Mouse (Mus musculus): ENCODE results near the gene Hsf4. TPM values are rescaled to one million over a fixed set of nuclear protein-coding genes. Genes with fewer than 3 reads are reported as not detected.
A peak's percentile ranks its signal among the peaks of the same experiment; 100 is the strongest.

Hsf4 gene
- polyA plus RNA-seq, 1 experiment from 2014 or later, result not detected

- ATAC-seq (ENCODE audit: insufficient read depth, low FRiP score, low TSS enrichment), result no peak
- whole genome bisulfite sequencing, result 70% methylated on average over 9 of the region's 9 CpGs
- H3K9ac ChIP-seq (ENCODE audit: low read length), result no peak overlapping the region
- peaks cover 11% of the 10 kb centered on the region for H3K27me3 ChIP-seq (ENCODE audit: control insufficient read depth, insufficient read depth, low read length)
- H3K4me2 ChIP-seq (ENCODE audit: low read depth), result no peak overlapping the region
- peaks cover 15% of the 10 kb centered on the region for H3K4me1 ChIP-seq (ENCODE audit: control insufficient read depth, insufficient read depth, low read length)
- no peak overlapping the region for H3K4me3 ChIP-seq (ENCODE audit: low read depth, low read length)
- H3K27ac ChIP-seq (ENCODE audit: low read depth, low read length), result no peak overlapping the region
- no peak for DNase-seq (ENCODE audit: low spot score)
- no peaks in the 10 kb centered on the region for H3K9me3 ChIP-seq (ENCODE audit: control insufficient read depth, low read length)
- no peaks in the 10 kb centered on the region for H3K36me3 ChIP-seq (ENCODE audit: control insufficient read depth, insufficient read depth, low read length)
Observed at GRCm38 (mm10) chr8:105294776-105295175, 25.2 kb downstream of the Hsf4 start.

- Histone ChIP-seq H3K36me3 (ENCODE audit: control insufficient read depth, insufficient read depth, low read length) (peaks cover 2% of the 10 kb centered on the region; the same call in 1 of the 2 replicates), H3K4me2 (ENCODE audit: low read depth) (no peak overlapping the region), H3K4me3 (ENCODE audit: low read depth, low read length) (no peak overlapping the region), H3K4me1 (ENCODE audit: control insufficient read depth, insufficient read depth, low read length) (peaks cover 12% of the 10 kb centered on the region), H3K9ac (ENCODE audit: low read length) (no peak overlapping the region), H3K27me3 (ENCODE audit: control insufficient read depth, insufficient read depth, low read length) (peaks cover 7% of the 10 kb centered on the region), H3K27ac (ENCODE audit: low read depth, low read length) (no peak overlapping the region), H3K9me3 (ENCODE audit: control insufficient read depth, low read length) (no peaks in the 10 kb centered on the region)
- no peak for DNase-seq (ENCODE audit: low spot score)
- ATAC-seq (ENCODE audit: insufficient read depth, low FRiP score, low TSS enrichment), result no peak
- 75% methylated on average over 11 of the region's 11 CpGs for WGBS
Observed at GRCm38 (mm10) chr8:105295256-105295655, 25.7 kb downstream of the Hsf4 start.

- WGBS, result 60% methylated on average over 11 of the region's 11 CpGs
- H3K9ac ChIP-seq (ENCODE audit: low read length), result no peak within 1 kb of the TSS
- peak within 1 kb of the TSS; percentile 97; the same call in 1 of the 2 replicates for H3K4me3 ChIP-seq (ENCODE audit: low read depth, low read length)
Observed at GRCm38 (mm10) chr8:105295895-105296573, 26.4 kb downstream of the Hsf4 start, which contains the start of gene Exoc3l. TSS of gene Exoc3l (minus strand) at chr8:105296101.

GRCm38 (mm10) chr8:105297511-105298192 is 28.1 kb downstream of the Hsf4 start, which contains the start of gene E2f4:
TSS of gene E2f4 (plus strand) at chr8:105297663.
- Histone ChIP-seq H3K4me3 (ENCODE audit: low read depth, low read length) (peak within 1 kb of the TSS; percentile 97), H3K9me3 (ENCODE audit: control insufficient read depth, low read length) (no peaks in the 10 kb centered on the region), H3K36me3 (ENCODE audit: control insufficient read depth, insufficient read depth, low read length) (peaks cover 9% of the 10 kb centered on the region), H3K9ac (ENCODE audit: low read length) (peak within 1 kb of the TSS; percentile 88), H3K27ac (ENCODE audit: low read depth, low read length) (0 out of 2 replicates have a peak within 1 kb of the TSS, but pooled peaks have one; percentile 21), H3K27me3 (ENCODE audit: control insufficient read depth, insufficient read depth, low read length) (no peaks in the 10 kb centered on the region), H3K4me2 (ENCODE audit: low read depth) (peak within 1 kb of the TSS; percentile 97), H3K4me1 (ENCODE audit: control insufficient read depth, insufficient read depth, low read length) (peaks cover 9% of the 10 kb centered on the region)
- peak; percentile 86 for ATAC-seq (ENCODE audit: insufficient read depth, low FRiP score, low TSS enrichment)
- peak; percentile 92 for DNase-seq (ENCODE audit: low spot score)
- under 1% methylated on average over 58 of the region's 58 CpGs for WGBS

More at GRCm38 (mm10) chr8:105295895-105296573, 26.4 kb downstream of the Hsf4 start, which contains the start of gene Exoc3l:
- ATAC-seq (ENCODE audit: insufficient read depth, low FRiP score, low TSS enrichment) (no peak), DNase-seq (ENCODE audit: low spot score) (no peak)
- H3K27me3 ChIP-seq (ENCODE audit: control insufficient read depth, insufficient read depth, low read length), result no peaks in the 10 kb centered on the region
- H3K36me3 ChIP-seq (ENCODE audit: control insufficient read depth, insufficient read depth, low read length), result peaks cover 6% of the 10 kb centered on the region
- H3K9me3 ChIP-seq (ENCODE audit: control insufficient read depth, low read length), result no peaks in the 10 kb centered on the region
- H3K4me1 ChIP-seq (ENCODE audit: control insufficient read depth, insufficient read depth, low read length), result peaks cover 9% of the 10 kb centered on the region
- H3K4me2 ChIP-seq (ENCODE audit: low read depth), result peak within 1 kb of the TSS; percentile 97; the same call in 1 of the 2 replicates
- H3K27ac ChIP-seq (ENCODE audit: low read depth, low read length), result no peak within 1 kb of the TSS

GRCm38 (mm10) chr8:105298351-105299252 is 29.0 kb downstream of the Hsf4 start:
- no peak for ATAC-seq (ENCODE audit: insufficient read depth, low FRiP score, low TSS enrichment)

GRCm38 (mm10) chr8:105299962-105300361 is 30.4 kb downstream of the Hsf4 start:
- 94% methylated on average over 8 of the region's 8 CpGs for WGBS
- peaks cover 11% of the 10 kb centered on the region for H3K36me3 ChIP-seq (ENCODE audit: control insufficient read depth, insufficient read depth, low read length)
- H3K9me3 ChIP-seq (ENCODE audit: control insufficient read depth, low read length), result no peaks in the 10 kb centered on the region
- H3K4me3 ChIP-seq (ENCODE audit: low read depth, low read length), result no peak overlapping the region
- H3K27ac ChIP-seq (ENCODE audit: low read depth, low read length), result no peak overlapping the region
- no peak overlapping the region for H3K9ac ChIP-seq (ENCODE audit: low read length)
- DNase-seq (ENCODE audit: low spot score) (no peak), ATAC-seq (ENCODE audit: insufficient read depth, low FRiP score, low TSS enrichment) (no peak)
- peaks cover 9% of the 10 kb centered on the region for H3K4me1 ChIP-seq (ENCODE audit: control insufficient read depth, insufficient read depth, low read length)
- no peak overlapping the region for H3K4me2 ChIP-seq (ENCODE audit: low read depth)
- H3K27me3 ChIP-seq (ENCODE audit: control insufficient read depth, insufficient read depth, low read length), result no peaks in the 10 kb centered on the region

More at GRCm38 (mm10) chr8:105298351-105299252, 29.0 kb downstream of the Hsf4 start:
- Histone ChIP-seq H3K27me3 (ENCODE audit: control insufficient read depth, insufficient read depth, low read length) (no peaks in the 10 kb centered on the region), H3K4me1 (ENCODE audit: control insufficient read depth, insufficient read depth, low read length) (peaks cover 9% of the 10 kb centered on the region), H3K4me3 (ENCODE audit: low read depth, low read length) (peak overlapping the region; percentile 97), H3K36me3 (ENCODE audit: control insufficient read depth, insufficient read depth, low read length) (peaks cover 11% of the 10 kb centered on the region), H3K9ac (ENCODE audit: low read length) (peak overlapping the region; percentile 88), H3K4me2 (ENCODE audit: low read depth) (peak overlapping the region; percentile 97), H3K27ac (ENCODE audit: low read depth, low read length) (no peak overlapping the region), H3K9me3 (ENCODE audit: control insufficient read depth, low read length) (no peaks in the 10 kb centered on the region)
- DNase-seq (ENCODE audit: low spot score), result no peak
- 61% methylated on average over 18 of the region's 18 CpGs for WGBS

GRCm38 (mm10) chr8:105303396-105303795 is 33.8 kb downstream of the Hsf4 start:
- no peak for DNase-seq (ENCODE audit: low spot score)
- peaks cover 14% of the 10 kb centered on the region for H3K4me1 ChIP-seq (ENCODE audit: control insufficient read depth, insufficient read depth, low read length)
- ATAC-seq (ENCODE audit: insufficient read depth, low FRiP score, low TSS enrichment), result no peak
- H3K27me3 ChIP-seq (ENCODE audit: control insufficient read depth, insufficient read depth, low read length), result no peaks in the 10 kb centered on the region
- WGBS, result 89% methylated on average over 8 of the region's 8 CpGs
- H3K27ac ChIP-seq (ENCODE audit: low read depth, low read length), result no peak overlapping the region
- peaks cover 14% of the 10 kb centered on the region for H3K36me3 ChIP-seq (ENCODE audit: control insufficient read depth, insufficient read depth, low read length)
- no peak overlapping the region for H3K4me2 ChIP-seq (ENCODE audit: low read depth)
- H3K4me3 ChIP-seq (ENCODE audit: low read depth, low read length), result no peak overlapping the region
- no peaks in the 10 kb centered on the region for H3K9me3 ChIP-seq (ENCODE audit: control insufficient read depth, low read length)
- H3K9ac ChIP-seq (ENCODE audit: low read length), result no peak overlapping the region

- WGBS, result 89% methylated on average over 8 of the region's 9 CpGs
- H3K4me2 ChIP-seq (ENCODE audit: low read depth), result no peak overlapping the region
- no peak overlapping the region for H3K9ac ChIP-seq (ENCODE audit: low read length)
- no peaks in the 10 kb centered on the region for H3K27me3 ChIP-seq (ENCODE audit: control insufficient read depth, insufficient read depth, low read length)
- H3K4me1 ChIP-seq (ENCODE audit: control insufficient read depth, insufficient read depth, low read length), result peaks cover 9% of the 10 kb centered on the region
- peaks cover 17% of the 10 kb centered on the region for H3K36me3 ChIP-seq (ENCODE audit: control insufficient read depth, insufficient read depth, low read length)
- no peak overlapping the region for H3K4me3 ChIP-seq (ENCODE audit: low read depth, low read length)
- H3K9me3 ChIP-seq (ENCODE audit: control insufficient read depth, low read length), result no peaks in the 10 kb centered on the region
- DNase-seq (ENCODE audit: low spot score), result no peak
- no peak overlapping the region for H3K27ac ChIP-seq (ENCODE audit: low read depth, low read length)
- ATAC-seq (ENCODE audit: insufficient read depth, low FRiP score, low TSS enrichment), result no peak
Observed at GRCm38 (mm10) chr8:105303874-105304273, 34.3 kb downstream of the Hsf4 start.

Measured in neural tube, embryonic 11.5 days (tissue).